Mouse (Mus musculus) midbrain, embryonic 16.5 days (tissue): ENCODE measurements around the gene Ogg1. TPM values are rescaled to one million over a fixed set of nuclear protein-coding genes. Genes with fewer than 3 reads are reported as not detected.

Source experiments
- ATAC-seq: fragments of 200-750 bp; cut with Nextera tagmentation; 2 replicates; pipeline ENCODE4 v1.8.0; 2017; ENCODE audit warnings: moderate TSS enrichment
- H3K27ac ChIP-seq: fragments of 300-500 bp; sonication (generic); 2 replicates; pipeline ENCODE4 v1.5.1; 2014; ENCODE audit warnings: mild to moderate bottlenecking, low read length, mixed read lengths
- H3K27me3 ChIP-seq: fragments of 300-500 bp; sonication (generic); 2 replicates; pipeline ENCODE4 v1.6.1; 2014; ENCODE audit warnings: low read depth, low read length, mixed read lengths; ENCODE audit not compliant: control insufficient read depth, insufficient read depth
- H3K36me3 ChIP-seq: fragments of 300-500 bp; sonication (generic); 2 replicates; pipeline ENCODE4 v1.6.1; 2014; ENCODE audit warnings: mild to moderate bottlenecking, low read length, moderate library complexity, mixed read lengths; ENCODE audit not compliant: control insufficient read depth, insufficient read depth
- H3K4me1 ChIP-seq: fragments of 300-500 bp; sonication (generic); 2 replicates; pipeline ENCODE4 v1.6.1; 2014; ENCODE audit warnings: mild to moderate bottlenecking, low read length, mixed read lengths; ENCODE audit not compliant: control insufficient read depth, insufficient read depth
- H3K4me2 ChIP-seq: fragments of 300-500 bp; sonication (generic); 2 replicates; pipeline ENCODE4 v1.6.1; 2014; ENCODE audit warnings: mild to moderate bottlenecking, low read length, mixed read lengths
- H3K4me3 ChIP-seq: fragments of 300-500 bp; sonication (generic); 2 replicates; pipeline ENCODE4 v1.5.1; 2014; ENCODE audit warnings: low read depth, mild to moderate bottlenecking, low read length, moderate library complexity, mixed read lengths
- H3K9ac ChIP-seq: fragments of 300-500 bp; sonication (generic); 2 replicates; pipeline ENCODE4 v1.6.1; 2014; ENCODE audit warnings: low read depth, low read length, mixed read lengths
- H3K9me3 ChIP-seq: fragments of 300-500 bp; sonication (generic); replicated peaks from 2 replicates; pipeline ENCODE4 v1.6.1; 2014; ENCODE audit warnings: mild to moderate bottlenecking, low read length, mixed read lengths; ENCODE audit not compliant: control insufficient read depth, poor library complexity, severe bottlenecking
- WGBS: fragments of 180-500 bp; shearing (Covaris S2); extraction: QIAGEN DNeasy Blood & Tissue Kit; methylation state at CpG from one replicate; pipeline ENCODE4 v1.1.7; 2014; 5-methylcytosine and 5-hydroxymethylcytosine counted together
- polyA plus RNA-seq: library from polyadenylated mRNA; unstranded; fragments of >200 nt; fragmentation: Nextera tagmentation; extraction: Ambion mirVana; gene quantifications from 2 replicates; pipeline ENCODE4 v1.2.1, GENCODE M21; 2015

Gene Ogg1
- polyA plus RNA-seq, 1 experiment from 2014 or later: 7.0 TPM

DNA sequence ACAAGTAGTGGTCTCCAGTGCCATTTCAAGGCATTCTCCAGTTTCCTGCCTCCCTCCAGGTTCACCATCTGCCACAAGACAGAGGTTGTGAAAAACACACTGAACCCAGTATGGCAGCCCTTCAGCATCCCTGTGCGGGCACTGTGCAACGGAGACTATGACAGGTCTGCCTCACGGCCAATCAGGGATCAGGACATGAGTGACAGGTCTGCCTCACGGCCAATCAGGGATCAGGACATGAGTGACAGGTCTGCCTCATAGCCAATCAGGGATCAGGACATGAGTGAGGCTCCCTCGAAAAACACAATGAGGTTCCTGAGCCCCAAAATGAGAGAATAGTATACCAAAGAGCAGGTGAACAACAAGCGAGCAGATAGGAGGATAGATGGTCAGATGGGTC lies 36.4 kb upstream of the Ogg1 start:
- no peak for ATAC-seq
- H3K4me2 ChIP-seq: no peak overlapping the region
- H3K36me3 ChIP-seq: no peaks in the 10 kb centered on the region
- no peak overlapping the region for H3K9ac ChIP-seq
- H3K4me1 ChIP-seq: no peaks in the 10 kb centered on the region
- no peak overlapping the region for H3K4me3 ChIP-seq
- no peaks in the 10 kb centered on the region for H3K9me3 ChIP-seq
- no peaks in the 10 kb centered on the region for H3K27me3 ChIP-seq
- no peak overlapping the region for H3K27ac ChIP-seq
- WGBS: 69% methylated on average over 6 of the region's 6 CpGs

DNA sequence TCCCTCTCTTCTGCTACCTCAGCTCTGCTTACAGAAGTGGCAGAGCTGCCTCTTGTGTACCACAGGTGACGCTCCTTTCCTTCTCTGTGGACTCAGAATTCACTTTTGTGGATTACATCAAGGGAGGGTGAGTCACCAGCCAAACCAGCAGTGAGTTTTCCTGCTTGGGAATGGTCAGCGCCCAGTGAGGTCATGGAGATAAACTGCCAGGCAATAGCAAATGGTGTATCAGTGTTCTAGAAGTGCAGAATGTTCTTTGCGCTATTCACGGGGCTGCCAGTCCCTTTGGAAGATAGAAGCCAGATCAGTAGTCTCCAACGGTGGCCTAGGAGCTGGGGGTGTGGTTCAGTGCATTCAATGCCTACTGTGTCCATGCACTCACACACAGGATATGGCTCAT lies 33.8 kb upstream of the Ogg1 start:
- no peak overlapping the region for H3K27ac ChIP-seq
- H3K9ac ChIP-seq: no peak overlapping the region
- no peak overlapping the region for H3K4me2 ChIP-seq
- H3K4me1 ChIP-seq: no peaks in the 10 kb centered on the region
- no peak for ATAC-seq
- no peaks in the 10 kb centered on the region for H3K36me3 ChIP-seq
- WGBS: 66% methylated on average over 5 of the region's 5 CpGs
- H3K9me3 ChIP-seq: no peaks in the 10 kb centered on the region
- H3K27me3 ChIP-seq: no peaks in the 10 kb centered on the region
- no peak overlapping the region for H3K4me3 ChIP-seq

DNA sequence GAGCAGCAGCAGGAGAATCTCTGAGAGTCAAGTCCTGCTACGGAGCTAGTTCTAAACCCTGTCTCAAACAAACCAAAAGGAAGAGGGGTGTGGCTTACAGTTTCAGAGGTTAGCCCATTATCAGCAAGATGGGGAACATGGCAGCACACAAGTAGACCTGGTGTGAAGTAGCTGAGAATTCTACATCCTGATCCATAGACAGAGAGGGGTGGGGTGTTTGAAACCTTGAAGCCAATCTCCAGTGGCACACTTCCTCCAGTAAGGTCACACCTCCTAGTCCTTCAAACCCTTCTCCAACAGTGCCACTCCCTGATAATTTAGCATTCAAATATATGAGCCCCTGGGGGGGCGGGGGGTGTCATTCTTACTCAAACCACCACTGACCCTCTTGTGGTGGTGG lies 30.7 kb upstream of the Ogg1 start:
- Histone ChIP-seq H3K4me2 (no peak overlapping the region), H3K27ac (no peak overlapping the region), H3K4me1 (no peaks in the 10 kb centered on the region), H3K36me3 (no peaks in the 10 kb centered on the region), H3K4me3 (no peak overlapping the region), H3K9ac (no peak overlapping the region), H3K27me3 (no peaks in the 10 kb centered on the region), H3K9me3 (no peaks in the 10 kb centered on the region)
- ATAC-seq: no peak
- 83% methylated on average over 2 of the region's 2 CpGs for WGBS

DNA sequence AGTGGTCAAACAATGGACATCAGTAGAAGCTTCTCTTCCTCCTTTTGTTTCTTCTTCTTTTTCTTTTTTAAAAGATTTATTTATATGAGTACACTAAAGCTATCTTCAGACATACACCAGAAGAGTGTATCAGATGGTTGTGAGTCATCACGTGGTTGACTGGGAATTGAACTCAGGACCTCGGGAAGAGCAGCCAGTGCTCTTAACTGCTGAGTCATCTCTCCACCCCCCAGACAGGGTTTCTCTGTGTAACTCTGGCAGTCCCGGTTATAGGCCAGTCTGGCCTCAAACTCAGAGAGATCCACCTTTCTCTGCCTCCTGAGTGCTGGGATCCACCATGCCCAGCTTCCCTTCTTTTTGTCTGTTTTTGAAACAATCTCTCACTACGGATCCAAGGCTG lies 30.1 kb upstream of the Ogg1 start:
- H3K4me2 ChIP-seq: no peak overlapping the region
- H3K4me3 ChIP-seq: no peak overlapping the region
- no peaks in the 10 kb centered on the region for H3K27me3 ChIP-seq
- no peaks in the 10 kb centered on the region for H3K9me3 ChIP-seq
- H3K36me3 ChIP-seq: no peaks in the 10 kb centered on the region
- no peak overlapping the region for H3K9ac ChIP-seq
- no peaks in the 10 kb centered on the region for H3K4me1 ChIP-seq
- H3K27ac ChIP-seq: no peak overlapping the region
- WGBS: 69% methylated on average over 4 of the region's 4 CpGs
- ATAC-seq: no peak

- H3K9me3 ChIP-seq: no peaks in the 10 kb centered on the region
- no peak for ATAC-seq
- H3K4me2 ChIP-seq: no peak overlapping the region
- H3K9ac ChIP-seq: no peak overlapping the region
- H3K4me1 ChIP-seq: peaks cover 5% of the 10 kb centered on the region
- no peak overlapping the region for H3K27ac ChIP-seq
- no peaks in the 10 kb centered on the region for H3K36me3 ChIP-seq
- no peak overlapping the region for H3K4me3 ChIP-seq
- WGBS: 78% methylated on average over 5 of the region's 5 CpGs
- no peaks in the 10 kb centered on the region for H3K27me3 ChIP-seq
Observed at GRCm38 (mm10) chr6:113301350-113301749, 25.4 kb upstream of the Ogg1 start.

DNA sequence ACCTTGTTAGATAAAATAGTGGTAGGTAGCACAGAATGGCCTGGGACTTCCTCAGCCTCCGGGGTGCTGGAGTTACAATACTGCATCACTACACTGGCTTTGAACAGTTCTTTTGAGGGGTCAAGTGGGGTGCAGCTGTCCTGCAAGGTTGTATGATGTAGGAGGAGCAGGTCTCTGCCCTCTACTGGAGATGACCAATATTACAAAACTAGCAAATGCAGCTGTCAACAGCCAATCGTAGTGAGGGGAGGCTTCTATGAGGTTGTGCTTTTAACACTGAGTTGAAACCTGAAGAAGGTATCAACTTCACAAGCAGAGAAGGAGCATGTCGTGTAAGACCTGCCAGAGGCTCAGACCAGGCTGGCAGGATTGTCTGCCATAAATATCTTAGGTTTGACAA lies 24.5 kb upstream of the Ogg1 start:
- Histone ChIP-seq H3K4me2 (no peak overlapping the region), H3K9me3 (no peaks in the 10 kb centered on the region), H3K27me3 (no peaks in the 10 kb centered on the region), H3K27ac (no peak overlapping the region), H3K4me3 (no peak overlapping the region), H3K36me3 (no peaks in the 10 kb centered on the region), H3K9ac (no peak overlapping the region), H3K4me1 (peaks cover 5% of the 10 kb centered on the region)
- WGBS: 22% methylated on average over 3 of the region's 3 CpGs
- no peak for ATAC-seq

DNA sequence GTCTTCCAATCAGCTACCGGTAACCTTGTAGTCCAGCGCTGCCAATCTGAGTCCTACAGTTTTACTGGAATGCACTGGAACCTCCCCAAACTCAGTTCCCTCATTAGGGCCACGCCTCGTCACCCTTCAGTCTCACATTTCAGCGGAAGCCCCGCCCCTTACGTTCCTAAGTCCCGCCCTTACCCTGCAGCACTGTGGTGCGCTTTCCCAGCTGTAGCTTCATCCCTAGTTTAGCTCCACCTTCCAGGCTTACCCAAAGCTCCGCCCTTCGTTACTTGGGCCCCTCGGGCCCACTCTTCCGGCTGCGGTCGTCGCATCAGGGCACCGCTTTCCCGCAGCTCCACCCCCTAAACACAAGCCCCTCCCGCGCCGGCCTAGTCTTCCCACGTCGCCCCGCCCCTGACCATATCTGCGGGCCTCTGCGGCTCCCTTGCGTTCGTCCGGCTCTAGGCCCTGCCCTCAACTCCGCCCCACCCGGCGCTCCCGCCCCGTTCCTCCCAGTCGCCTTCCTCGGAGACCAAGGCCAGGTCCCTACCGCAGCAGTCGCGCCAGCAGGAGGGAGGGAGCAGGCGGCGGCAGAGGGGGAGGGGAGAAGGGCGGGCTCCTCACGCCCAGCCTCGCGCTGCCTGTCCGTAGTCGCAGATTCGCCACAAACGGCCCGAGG lies 20.3 kb upstream of the Ogg1 start:
- ATAC-seq: peak; percentile 98
- no peaks in the 10 kb centered on the region for H3K27me3 ChIP-seq
- peak overlapping the region; percentile 55 for H3K4me2 ChIP-seq
- peak overlapping the region; percentile 99 for H3K27ac ChIP-seq
- H3K36me3 ChIP-seq: peaks cover 6% of the 10 kb centered on the region; the same call in 1 of the 2 replicates
- H3K4me3 ChIP-seq: peak overlapping the region; percentile 97
- peaks cover 17% of the 10 kb centered on the region for H3K4me1 ChIP-seq
- no peaks in the 10 kb centered on the region for H3K9me3 ChIP-seq
- under 1% methylated on average over 46 of the region's 50 CpGs for WGBS
- H3K9ac ChIP-seq: peak overlapping the region; percentile 96

- no peaks in the 10 kb centered on the region for H3K9me3 ChIP-seq
- 0% methylated on average over 32 of the region's 32 CpGs for WGBS
- peak within 1 kb of the TSS; percentile 98 for H3K4me2 ChIP-seq
Observed at GRCm38 (mm10) chr6:113306986-113307349, 19.8 kb upstream of the Ogg1 start, which contains the start of gene Brpf1. Brpf1 (plus strand) TSS chr6:113307137.

GRCm38 (mm10) chr6:113307481-113308121 lies 19.2 kb upstream of the Ogg1 start:
- Histone ChIP-seq H3K9ac (peak overlapping the region; percentile 96), H3K36me3 (peaks cover 6% of the 10 kb centered on the region; the same call in 1 of the 2 replicates), H3K4me1 (peaks cover 17% of the 10 kb centered on the region), H3K27ac (peak overlapping the region; percentile 99), H3K9me3 (no peaks in the 10 kb centered on the region), H3K4me3 (peak overlapping the region; percentile 97), H3K27me3 (no peaks in the 10 kb centered on the region), H3K4me2 (peak overlapping the region; percentile 98)
- under 1% methylated on average over 34 of the region's 34 CpGs for WGBS
- peak; percentile 2; the same call in 1 of the 2 replicates for ATAC-seq

More at GRCm38 (mm10) chr6:113306986-113307349, 19.8 kb upstream of the Ogg1 start, which contains the start of gene Brpf1:
- peak within 1 kb of the TSS; percentile 96 for H3K9ac ChIP-seq
- peak; percentile 76 for ATAC-seq
- H3K4me1 ChIP-seq: peaks cover 17% of the 10 kb centered on the region
- H3K27me3 ChIP-seq: no peaks in the 10 kb centered on the region
- H3K36me3 ChIP-seq: peaks cover 6% of the 10 kb centered on the region; the same call in 1 of the 2 replicates
- peak within 1 kb of the TSS; percentile 97 for H3K4me3 ChIP-seq
- H3K27ac ChIP-seq: peak within 1 kb of the TSS; percentile 99
